Mouse (Mus musculus): Measurements from ENCODE around the gene Mcrip2.

Mcrip2 gene

DNA sequence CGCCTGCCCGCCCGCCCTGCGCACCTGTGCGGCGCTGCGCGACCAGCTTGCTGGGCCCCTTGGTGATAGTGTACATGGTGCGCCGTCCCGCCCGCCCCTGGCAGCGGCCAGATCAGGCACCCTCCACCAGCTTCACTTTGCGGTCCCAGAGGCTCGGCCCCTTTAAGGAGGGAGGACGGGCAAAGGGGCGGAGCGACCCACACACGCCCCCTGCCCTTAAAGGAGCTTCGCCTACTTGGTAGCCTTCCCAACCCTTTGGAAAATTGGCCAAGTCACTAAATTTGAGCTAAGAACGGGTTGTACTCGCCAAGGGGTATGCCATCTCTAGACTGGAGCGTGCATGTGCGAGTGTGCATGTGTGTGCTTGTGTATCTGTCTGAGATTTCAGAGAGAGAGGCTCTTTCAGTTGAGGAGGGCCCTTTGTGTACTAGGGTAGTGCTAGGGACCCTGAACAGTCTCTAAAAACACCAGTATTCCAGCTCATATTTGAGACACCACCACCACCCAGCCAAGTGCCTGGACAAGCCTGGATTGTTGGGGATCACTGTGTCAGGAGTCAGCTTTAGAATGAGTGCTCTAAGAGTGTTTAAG, at the start of gene Mcrip2:
Gene Mcrip2 (minus strand): TSS at position 164 of the 591 bp plus-strand sequence.
- peak; percentile 81 for DNase-seq

DNA sequence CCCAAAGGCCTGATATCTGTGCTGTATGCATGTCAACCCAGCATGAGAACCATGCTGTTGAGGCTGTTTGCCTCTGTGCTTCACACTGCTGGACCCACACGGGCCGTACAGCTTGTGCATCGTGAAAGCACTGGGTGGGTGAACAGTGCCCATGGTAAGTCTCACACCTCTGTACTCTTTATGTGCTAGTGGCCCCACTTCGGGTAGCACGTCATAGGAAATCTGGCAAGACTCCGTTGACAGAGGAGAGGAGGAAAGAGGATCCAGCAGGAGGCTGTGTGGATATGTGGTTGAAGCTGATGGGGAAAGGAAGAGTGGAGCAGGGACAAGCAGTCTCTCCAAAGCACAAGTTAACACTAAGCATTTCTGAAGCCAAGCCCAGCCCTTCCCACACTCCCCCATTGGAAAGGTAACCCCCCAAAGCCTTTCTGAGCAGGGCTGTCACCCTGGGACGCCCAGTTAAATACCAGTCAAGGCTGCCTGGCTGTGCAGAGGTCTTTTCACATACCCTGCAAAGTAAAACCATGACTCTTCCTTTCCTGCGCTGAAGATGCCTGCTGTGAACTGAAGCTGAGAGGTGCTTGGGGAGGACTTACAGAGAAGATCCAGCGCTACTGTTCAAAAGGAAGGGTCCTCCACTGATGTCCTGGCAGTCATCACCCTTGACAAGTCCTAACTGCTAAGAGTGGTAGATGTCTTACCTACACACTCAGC, 49.6 kb upstream of the Mcrip2 start:
- DNase-seq = no peak

DNA sequence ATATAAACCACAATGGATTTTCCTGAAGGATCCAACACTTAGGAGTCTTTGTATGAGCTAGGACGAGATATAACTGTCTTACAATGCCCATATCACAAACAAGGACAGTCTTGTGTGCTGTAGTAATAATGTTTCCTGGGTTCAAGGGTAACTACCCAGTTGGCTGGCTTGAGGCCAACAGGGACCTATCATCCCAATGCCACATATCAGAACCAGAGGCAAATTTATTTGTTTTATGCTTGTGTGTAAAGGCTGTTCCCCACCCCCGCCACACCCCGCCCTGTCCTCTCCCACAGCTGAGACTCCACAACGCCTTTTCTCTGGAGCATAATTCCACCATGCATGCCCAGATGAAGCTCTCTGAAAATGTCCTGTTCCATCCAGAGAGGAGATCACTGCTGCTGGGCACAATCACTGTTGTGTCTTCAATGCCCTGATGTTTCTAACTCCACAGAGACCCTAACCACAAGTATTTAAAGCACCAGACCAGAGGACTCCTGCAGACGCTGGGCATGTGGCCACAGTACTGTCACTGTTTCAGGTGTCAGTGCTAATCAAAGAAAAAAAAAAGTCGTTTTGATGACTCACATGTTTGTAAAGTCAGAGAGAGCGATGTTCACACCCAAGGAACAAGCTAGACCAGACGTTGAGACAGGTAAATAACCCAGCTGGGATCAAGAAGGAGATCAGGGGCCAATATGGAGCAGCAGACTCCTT, 48.5 kb upstream of the Mcrip2 start:
- DNase-seq = no peak

DNA sequence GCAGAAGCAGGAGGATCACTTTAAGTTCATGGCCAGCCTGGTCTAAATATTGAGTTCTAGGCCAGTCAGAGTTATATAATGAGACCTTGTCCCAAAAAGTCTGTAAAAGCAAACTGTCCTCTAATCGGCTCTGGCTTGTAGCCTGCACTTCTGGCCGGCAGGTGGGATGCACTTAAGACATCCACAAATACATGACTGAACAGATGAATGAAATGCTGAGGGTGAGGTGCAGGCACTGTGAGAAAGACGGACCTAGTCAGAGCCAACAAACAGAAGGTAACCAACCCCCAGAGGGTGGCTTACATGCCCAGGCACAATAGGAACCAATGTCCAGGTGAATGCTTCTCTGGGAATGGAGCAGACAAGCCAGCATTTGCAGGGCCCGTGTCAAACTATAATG, 45.7 kb upstream of the Mcrip2 start:
- DNase-seq = no peak

DNA sequence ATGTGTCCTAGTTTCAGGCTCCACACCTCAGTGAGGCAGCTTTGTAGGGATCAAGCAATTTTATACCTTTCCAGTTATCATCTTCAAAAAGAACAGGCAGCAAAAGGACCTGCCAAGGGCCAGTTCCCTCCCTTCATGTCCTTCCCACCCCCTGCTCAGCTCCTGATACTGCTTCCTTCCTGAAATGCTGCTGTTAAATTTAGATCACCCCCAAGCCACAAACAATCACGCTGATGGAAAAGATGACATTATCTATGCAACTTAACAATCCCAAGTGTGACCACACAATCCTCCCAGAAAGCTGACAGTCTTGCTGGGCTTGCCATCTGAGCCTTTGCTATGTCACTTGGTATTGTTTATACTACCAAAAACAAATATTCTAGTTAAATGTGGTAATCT, 45.3 kb upstream of the Mcrip2 start:
- no peak for DNase-seq

DNA sequence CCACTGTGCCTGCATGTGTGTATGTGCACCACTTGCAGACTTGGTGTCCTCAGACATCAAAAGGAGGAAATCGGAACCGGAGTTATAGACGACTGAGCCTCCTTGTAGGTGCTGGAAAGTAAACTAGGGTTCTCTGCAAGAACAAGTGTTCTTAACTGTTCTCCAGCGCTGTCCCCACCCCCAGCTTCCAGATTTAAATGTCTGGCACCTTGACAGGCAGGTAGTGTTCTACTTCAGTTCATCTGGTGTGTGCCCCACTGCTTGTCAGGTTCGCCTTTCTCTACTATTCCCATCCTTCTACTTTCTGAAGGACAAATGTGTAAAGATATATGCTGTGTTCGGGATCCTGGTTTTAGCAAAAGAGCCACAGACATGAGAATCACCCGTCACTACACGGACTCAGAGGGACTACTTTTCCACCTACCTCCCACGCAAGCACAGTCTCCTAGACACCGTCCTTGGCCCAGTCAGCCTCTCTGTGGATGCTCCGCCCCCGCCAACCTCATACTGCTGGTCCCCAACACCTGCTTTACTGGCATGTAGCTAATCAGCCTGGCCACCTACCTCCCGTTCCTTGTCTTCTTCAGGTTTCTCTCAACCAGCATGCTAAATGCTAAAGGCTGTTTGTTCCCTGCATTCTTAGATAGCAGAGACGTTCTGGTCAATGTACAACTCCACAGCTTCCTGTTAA, 44.8 kb upstream of the Mcrip2 start:
- DNase-seq = peak; percentile 75

DNA sequence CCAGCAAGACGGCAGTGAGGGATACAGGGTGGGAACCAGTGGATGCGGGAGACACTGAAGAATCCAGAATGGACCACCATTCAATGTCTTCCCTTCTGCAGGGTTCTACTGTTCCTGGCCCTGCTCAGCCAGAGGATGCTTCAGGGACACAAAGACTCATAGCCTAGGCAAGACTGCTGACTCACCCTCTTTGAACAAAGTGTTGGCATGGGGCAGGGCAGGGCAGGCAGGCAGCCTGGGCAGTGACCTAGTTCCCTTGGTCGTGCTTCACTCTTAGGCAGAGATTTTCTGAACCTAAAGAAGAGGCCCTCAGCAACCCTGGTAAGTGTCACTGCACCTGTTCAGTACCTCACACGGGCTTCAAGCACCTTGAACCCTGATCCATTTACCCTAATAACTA, 43.3 kb upstream of the Mcrip2 start:
- DNase-seq = peak; percentile 71

DNA sequence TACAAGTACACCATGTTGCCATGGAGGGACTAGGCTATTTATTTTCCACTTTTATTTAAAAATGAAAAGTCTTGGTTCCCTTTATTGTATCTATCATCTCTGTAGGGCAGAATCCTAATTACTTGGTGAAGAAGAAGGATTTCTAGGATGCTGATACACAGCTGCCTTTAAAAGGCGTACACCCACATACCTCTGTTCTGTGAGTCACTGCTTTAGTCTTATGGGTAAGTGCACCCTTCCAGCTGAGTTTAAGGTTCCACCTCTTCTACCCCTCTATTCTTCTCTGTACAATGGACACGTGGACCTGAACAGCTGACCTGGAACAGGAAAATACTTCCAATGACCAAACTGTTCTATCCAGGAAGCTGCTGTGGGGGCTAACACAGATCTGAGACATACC, 39.1 kb upstream of the Mcrip2 start:
- DNase-seq = no peak

DNA sequence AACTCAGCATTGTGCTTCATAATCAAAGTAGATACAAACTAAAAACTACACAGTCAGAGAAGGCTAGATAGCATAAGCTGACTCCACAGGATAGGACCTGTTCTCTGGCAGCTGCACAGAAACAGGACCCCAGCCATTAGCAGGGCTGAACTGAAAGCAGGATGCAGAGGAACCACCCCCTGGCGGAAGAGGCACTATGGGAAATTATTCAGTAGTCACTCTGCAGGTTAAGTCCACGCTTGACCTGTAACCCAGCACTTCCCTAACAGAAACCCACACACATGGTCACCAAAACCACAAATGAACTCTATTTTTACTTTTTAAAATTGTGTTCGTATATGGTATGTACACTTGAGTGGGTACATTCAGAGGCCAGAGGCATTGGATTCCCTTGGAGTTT, 34.5 kb upstream of the Mcrip2 start:
- DNase-seq = no peak

DNA sequence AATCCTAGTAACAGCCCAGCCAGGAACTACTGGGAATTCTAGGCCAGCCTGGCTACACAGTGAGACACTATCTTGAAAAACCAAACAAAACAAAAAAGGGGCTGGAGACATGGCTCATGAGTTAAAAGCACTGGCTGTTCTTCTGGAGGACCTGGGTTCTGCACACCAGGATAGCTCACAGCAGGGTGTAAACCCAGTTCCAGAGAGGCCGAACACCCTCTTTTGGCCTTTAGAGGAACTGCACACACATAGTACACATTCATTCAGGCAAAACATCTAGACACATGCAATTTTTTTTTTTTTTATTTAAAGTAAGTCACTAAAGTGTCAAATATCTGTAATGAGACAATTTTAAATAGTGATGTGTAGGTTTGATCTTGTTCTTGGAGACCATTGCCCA, 31.6 kb upstream of the Mcrip2 start:
- no peak for DNase-seq

DNA sequence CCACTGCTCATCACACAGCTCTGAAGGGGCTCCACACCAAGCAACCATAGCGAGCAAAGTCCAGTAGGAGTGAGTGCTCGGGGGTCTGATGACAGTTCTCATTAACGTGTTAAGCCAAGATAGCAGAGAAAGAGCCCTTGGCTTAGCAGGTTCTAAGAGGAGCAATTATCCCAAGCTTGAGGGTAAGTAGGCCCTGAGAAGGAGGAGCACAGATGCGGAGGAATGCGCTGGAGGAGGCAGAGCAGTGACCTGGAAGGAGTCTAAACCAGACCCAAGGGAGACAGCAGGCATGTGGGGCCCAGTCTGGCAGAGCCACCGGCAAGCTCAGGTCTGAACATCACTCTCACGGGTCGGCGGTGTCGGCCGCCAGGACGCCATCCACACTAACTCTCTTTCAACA, 27.3 kb upstream of the Mcrip2 start:
- DNase-seq = no peak

DNA sequence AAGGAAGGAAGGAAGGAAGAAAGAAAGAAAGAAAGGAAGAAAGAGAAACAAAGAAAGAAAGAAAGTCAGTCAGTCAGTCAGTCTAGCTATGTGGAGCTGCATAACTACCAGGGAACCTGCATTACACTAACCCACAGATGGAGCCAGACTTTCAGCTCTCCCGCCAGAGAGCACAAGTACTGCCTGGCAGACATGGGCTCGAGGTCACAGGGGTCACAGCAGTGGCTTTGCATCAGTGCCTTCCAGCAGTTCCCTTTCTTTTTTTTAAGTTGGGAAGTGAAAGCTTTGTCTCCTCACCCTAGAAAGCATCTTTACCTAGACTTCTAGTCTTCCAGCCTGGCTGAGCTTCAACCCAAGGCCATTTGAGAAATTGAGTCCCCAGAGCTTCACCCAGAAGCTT, 26.9 kb upstream of the Mcrip2 start:
- DNase-seq = no peak

DNA sequence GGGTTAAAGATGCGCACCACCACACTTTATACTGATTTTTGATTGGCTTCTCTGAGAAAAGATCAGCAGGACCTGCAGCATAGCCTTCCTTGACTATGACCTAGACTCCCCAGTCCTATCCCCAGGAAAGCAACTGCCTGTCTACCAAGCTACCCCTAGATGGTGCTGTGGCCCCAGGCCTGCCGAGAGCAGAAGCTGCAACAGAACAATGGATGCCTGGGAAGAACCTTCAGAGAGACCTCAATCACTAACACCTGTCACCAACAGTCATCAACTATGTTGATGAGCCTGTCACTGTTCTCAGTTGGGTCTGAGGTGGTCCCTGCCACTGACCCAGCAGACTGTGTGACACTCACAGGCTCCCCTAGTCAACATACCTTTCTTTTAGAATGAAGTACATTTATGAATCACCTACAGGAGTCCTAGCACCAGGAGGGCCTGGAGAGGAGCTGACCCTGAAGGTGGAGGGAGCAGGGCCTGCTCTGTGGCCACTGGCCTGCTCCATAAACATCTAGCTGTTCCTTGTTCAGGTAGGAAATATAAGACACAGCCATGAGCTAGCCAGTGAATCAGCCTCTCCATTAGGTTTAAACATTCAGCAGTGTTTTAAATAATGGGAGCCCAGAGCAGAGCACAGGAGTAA, 25.5 kb upstream of the Mcrip2 start:
- peak; percentile 76 for DNase-seq

DNA sequence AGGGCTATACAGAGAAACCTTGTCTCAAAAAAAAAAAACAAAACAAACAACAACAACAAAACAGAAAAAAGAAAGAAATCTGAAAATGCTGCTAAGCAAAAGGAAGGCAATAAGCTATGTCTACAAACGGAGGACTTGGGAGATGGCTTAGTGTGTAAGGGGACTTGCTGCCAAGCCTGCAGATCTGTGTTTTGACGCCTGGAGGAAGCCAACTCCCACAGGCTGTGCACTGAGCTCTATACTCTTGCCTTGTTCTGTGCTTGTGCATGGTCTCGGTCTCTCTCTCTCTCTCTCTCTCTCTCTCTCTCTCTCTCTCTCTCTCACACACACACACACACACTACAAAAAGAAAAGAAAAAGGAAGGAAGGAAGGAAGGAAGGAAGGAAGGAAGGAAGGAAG, 20.3 kb upstream of the Mcrip2 start:
- DNase-seq = no peak

DNA sequence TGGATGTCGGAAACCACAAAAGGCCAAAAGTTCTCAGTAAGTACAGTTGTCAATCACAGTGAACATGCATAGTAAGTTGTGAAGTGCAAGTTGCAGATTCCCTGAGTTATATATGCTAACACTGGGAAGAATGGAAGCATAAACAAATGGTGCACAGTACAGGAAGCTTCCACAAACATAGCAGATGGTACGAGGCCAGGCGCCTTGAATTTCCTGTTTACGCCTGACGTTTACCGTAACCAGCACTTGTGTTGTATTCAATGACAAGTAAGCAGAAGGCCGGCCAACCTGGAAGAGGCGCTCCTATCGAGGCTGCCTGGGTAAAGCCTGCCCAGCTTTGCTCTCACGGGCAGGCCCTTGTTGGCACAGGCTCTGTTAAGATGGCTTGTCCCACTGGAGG, 18.9 kb upstream of the Mcrip2 start:
- no peak for DNase-seq

DNA sequence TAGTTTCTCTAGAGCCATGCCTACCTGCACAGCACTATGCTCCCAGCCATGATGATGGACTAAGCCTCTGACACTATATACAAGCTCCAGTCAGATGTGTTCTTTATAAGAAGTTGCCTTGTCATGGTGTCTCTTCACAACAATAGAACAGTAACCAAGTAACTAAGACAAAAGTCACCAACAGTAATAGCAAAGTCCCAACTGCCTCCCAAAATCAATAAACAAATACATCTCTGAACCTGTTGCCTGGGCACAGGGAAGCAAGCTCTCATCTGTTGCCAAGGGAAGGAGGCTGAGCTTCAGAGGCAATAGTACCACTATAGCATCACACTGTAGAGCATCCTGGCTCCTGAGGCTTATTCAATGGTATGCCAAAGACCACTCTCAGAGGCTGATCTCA, 18.2 kb upstream of the Mcrip2 start:
- no peak for DNase-seq

DNA sequence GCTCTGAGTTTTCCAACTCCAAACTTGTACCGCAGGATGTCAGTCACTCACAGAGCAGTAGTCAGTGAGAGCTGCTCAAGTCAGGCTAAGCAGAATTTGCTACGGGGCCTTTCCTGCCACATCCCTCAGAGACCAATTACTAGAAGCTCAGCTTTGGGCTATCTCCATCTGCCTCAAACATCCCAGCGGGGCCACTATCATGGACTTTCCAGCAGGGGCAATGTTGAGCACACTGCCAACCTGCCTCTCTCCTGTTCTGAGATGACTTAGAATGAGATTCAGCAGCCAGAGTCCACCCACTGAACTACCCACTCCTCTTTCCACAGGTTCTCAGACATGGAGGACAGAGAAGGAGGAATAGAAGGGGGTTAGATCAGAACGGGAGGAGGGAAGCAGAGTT, 17.1 kb upstream of the Mcrip2 start:
- DNase-seq = no peak

DNA sequence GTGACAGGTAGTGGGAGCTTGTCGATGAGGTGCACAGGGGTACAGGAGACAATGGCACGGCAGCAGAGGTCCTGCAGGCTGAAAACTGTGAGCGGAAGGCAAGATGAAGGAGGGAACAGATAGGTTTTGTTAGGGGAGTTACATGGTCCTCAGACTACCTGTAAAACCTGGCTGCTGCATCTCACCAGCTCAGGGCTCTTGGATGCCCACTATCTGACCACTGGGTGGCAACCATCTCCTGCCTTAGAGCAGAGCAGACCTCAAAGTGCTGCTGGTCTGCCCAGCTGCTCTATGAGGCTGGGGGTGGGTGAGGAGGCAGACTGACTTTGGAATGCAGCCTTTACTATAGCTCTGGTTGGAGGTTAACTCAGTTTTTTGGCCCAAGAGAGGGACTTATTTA, 15.3 kb upstream of the Mcrip2 start:
- no peak for DNase-seq

DNA sequence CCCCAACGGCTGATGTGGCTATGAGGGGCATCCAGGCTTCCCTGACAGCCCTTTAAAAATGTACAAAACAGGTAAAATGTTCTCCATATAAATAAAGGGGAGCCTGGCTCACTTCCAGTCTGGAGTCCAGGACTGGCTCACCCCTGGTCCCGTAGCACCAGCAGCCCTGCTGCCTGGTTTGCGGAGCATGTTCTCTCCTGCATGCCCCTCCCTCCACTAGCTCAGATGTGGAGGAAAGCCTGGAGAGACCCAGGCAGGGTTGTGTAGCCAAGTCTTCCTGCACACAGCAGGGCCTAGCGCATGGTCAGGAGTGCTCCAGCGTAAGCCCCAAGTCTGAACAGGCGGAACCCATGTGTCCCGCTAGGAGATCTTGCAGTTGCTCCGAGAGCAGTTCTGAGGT, 14.7 kb upstream of the Mcrip2 start:
- DNase-seq = no peak

DNA sequence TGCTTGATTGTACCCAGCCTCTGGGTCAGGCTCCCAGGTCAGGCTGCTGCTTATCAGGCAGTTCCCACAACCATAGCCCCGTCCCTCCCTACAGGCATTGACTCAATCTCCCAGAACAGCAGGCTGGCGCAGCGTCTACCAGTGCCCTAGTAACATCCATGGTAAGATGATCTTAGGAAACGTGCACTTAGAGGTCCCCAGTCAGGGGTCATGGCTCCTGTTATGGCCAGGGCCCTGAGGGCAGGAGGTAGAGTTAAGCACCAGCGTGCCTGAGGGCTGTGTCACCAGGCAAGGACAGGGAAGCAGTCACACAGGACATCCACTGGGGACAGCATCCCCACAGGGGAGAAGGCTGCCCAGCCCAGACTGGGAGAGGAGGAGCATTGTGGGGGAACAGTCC, 13.7 kb upstream of the Mcrip2 start:
- no peak for DNase-seq

DNA sequence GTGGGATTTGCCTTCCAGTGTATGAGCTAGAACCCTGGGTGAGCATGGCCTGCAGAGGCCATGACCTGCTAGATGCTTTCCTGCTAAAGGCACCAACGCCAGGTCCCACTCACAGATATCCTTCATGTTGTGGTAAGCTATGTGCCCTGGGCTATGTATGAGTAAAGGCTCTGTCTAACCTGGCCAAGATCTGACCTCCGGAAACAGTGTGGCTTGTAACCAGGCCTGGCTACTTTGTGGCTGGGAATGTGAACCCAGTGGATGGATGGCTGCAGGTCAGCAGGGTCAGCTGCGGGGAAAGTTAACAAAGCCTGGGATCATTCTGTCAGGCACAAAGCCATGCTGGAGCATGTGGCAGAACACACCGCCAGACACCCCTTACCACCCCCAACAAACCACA, 13.1 kb upstream of the Mcrip2 start:
- DNase-seq = no peak

DNA sequence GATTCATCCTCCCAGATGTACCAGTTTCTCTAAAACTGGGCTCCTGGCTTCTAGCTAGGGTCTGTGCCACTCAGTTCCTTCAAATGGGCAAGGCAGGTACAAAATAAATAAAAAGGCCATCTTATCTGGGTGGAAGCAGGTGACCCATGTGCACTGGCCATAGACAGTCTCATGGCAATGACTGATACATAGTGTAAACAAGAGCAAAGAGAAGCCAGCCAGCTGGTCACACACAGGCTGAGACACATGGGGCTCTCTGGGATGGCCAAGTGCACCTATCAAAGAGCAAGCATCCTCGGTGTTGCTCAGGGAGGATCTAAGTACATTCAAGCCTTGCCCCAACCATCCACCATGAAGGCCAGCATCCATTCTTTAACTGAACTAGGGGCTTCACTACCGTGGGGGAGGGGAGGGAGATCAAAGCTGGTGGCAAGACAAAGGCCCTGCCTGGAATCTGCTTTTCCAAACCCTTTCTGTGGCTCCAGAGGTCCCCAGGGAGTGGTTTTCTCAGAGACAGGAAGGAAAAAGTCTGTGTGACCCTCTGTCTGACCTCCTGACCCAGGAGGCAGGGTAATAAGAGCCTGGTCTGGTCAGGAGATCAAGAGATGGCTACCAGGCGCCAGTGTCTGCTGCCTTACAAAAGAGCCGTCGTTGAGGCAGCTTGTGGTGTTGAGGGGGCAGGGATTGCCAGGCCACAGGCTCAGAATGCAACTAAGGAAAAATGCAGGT, 12.5 kb upstream of the Mcrip2 start:
- no peak for DNase-seq
